Mouse (Mus musculus): ENCODE measurements around the gene Dctn2. TPM values are rescaled to one million over a fixed set of nuclear protein-coding genes. Genes with fewer than 3 reads are reported as not detected.
A peak's percentile ranks its signal among the peaks of the same experiment; 100 is the strongest.

Dctn2 gene
- total and polyA plus RNA-seq, 3 experiments: 240 to 297 TPM; not detected in 1

GRCm38 (mm10) chr10:127265727-127266111 is 449 bp upstream of the Dctn2 start (continued):
- no peak for TF ChIP-seq POLR2AphosphoS5 (IDR thresholded peaks at IDR 0.05; ENCODE audit: borderline replicate concordance, low read depth, low read length)

- peaks cover 5 to 12% of the 10 kb centered on the region in 2 experiments; a peak in 3 of 4 replicates for H3K36me3 ChIP-seq (ENCODE audit: control insufficient read depth in 1 of 2, insufficient read depth in 2 of 2, low read length in 2 of 2)
- H3K79me2 ChIP-seq (ENCODE audit: control insufficient read depth, insufficient read depth, low read length, poor library complexity): peaks cover 20% of the 10 kb centered on the region
- peak; percentile 14 for DNase-seq (ENCODE audit: low read depth, low spot score)
- H3K27me3 ChIP-seq (ENCODE audit: control insufficient read depth in 1 of 2, insufficient read depth in 2 of 2, low read length in 2 of 2): no peaks in the 10 kb centered on the region
- peak overlapping the region; percentile 69 to 84 for H3K4me3 ChIP-seq (ENCODE audit: control insufficient read depth in 1 of 2, insufficient read depth in 1 of 2, low read depth in 2 of 2, low read length in 2 of 2)
- peaks cover 0 to 12% of the 10 kb centered on the region in 2 experiments for H3K4me1 ChIP-seq (ENCODE audit: control insufficient read depth in 1 of 2, insufficient read depth in 2 of 2, low read length in 2 of 2)
- H3K9me3 ChIP-seq (replicated peaks; ENCODE audit: insufficient read depth, low read length): no peaks in the 10 kb centered on the region
- H3K9ac ChIP-seq (ENCODE audit: control insufficient read depth, low read depth, low read length, poor library complexity, severe bottlenecking): peak overlapping the region; percentile 95
- H3K27ac ChIP-seq (ENCODE audit: control insufficient read depth, low read depth, low read length): no peak overlapping the region
- TF ChIP-seq USF1 (IDR thresholded peaks at IDR 0.05; ENCODE audit: low read depth, low read length): no peak
- no peak for TF ChIP-seq ELF1 (IDR thresholded peaks at IDR 0.05; ENCODE audit: low read depth, low read length)
- TF ChIP-seq GABPA (IDR thresholded peaks at IDR 0.05; ENCODE audit: low read depth, low read length): no peak
- no peak for TF ChIP-seq ZC3H11A (IDR thresholded peaks at IDR 0.05; ENCODE audit: low read depth, low read length)
- no peak for TF ChIP-seq HCFC1 (IDR thresholded peaks at IDR 0.05; ENCODE audit: low read depth, low read length)
- TF ChIP-seq BHLHE40 (IDR thresholded peaks at IDR 0.05; ENCODE audit: borderline replicate concordance, low read depth, low read length): no peak
- no peak for TF ChIP-seq USF2 (IDR thresholded peaks at IDR 0.05; ENCODE audit: borderline replicate concordance in 1 of 2, insufficient read depth in 1 of 2, low read depth in 1 of 2, low read length in 2 of 2)
- TF ChIP-seq GATA1 (IDR thresholded peaks at IDR 0.05; ENCODE audit: low read depth, low read length): no peak
- no peak for TF ChIP-seq EP300 (IDR thresholded peaks at IDR 0.05; ENCODE audit: low read depth in 1 of 2, low read length in 2 of 2)
- no peak for TF ChIP-seq NELFE (IDR thresholded peaks at IDR 0.05; ENCODE audit: low read depth, low read length)
- TF ChIP-seq MYB (IDR thresholded peaks at IDR 0.05; ENCODE audit: low read depth, low read length): no peak
- no peak for TF ChIP-seq MAX (IDR thresholded peaks at IDR 0.05; ENCODE audit: low read length)
- TF ChIP-seq ETS1 (IDR thresholded peaks at IDR 0.05; ENCODE audit: low read depth, low read length): no peak
- TF ChIP-seq CTCF (IDR thresholded peaks at IDR 0.05 in 2 of 3, conservative IDR thresholded peaks at IDR 0.05 in 1 of 3; ENCODE audit: control insufficient read depth in 1 of 3, insufficient read depth in 1 of 3, low read depth in 2 of 3, low read length in 3 of 3, poor library complexity in 1 of 3, severe bottlenecking in 1 of 3): no peak
- no peak for TF ChIP-seq SIN3A (IDR thresholded peaks at IDR 0.05; ENCODE audit: low read length)
- TF ChIP-seq TBP (IDR thresholded peaks at IDR 0.05; ENCODE audit: low read depth, low read length): no peak
Measured at GRCm38 (mm10) chr10:127267318-127267717, 1.1 kb downstream of the Dctn2 start.

- H3K4me3 ChIP-seq (ENCODE audit: control insufficient read depth in 1 of 2, insufficient read depth in 1 of 2, low read depth in 2 of 2, low read length in 2 of 2): no peak overlapping the region
- no peak overlapping the region for H3K9ac ChIP-seq (ENCODE audit: control insufficient read depth, low read depth, low read length, poor library complexity, severe bottlenecking)
- DNase-seq (ENCODE audit: low read depth, low spot score): peak; percentile 27
- no peaks in the 10 kb centered on the region for H3K9me3 ChIP-seq (replicated peaks; ENCODE audit: insufficient read depth, low read length)
- no peaks in the 10 kb centered on the region for H3K27me3 ChIP-seq (ENCODE audit: control insufficient read depth in 1 of 2, insufficient read depth in 2 of 2, low read length in 2 of 2)
- peaks cover 0 to 6% of the 10 kb centered on the region in 2 experiments; a peak in 3 of 4 replicates for H3K4me1 ChIP-seq (ENCODE audit: control insufficient read depth in 1 of 2, insufficient read depth in 2 of 2, low read length in 2 of 2)
- TF ChIP-seq POLR2AphosphoS5 (IDR thresholded peaks at IDR 0.05; ENCODE audit: borderline replicate concordance, low read depth, low read length) (no peak), ZKSCAN1 (IDR thresholded peaks at IDR 0.05; ENCODE audit: low read depth, low read length) (no peak), UBTF (IDR thresholded peaks at IDR 0.05; ENCODE audit: borderline replicate concordance, insufficient read depth, low read depth, low read length) (no peak), CHD1 (IDR thresholded peaks at IDR 0.05; ENCODE audit: low read depth, low read length) (no peak), GATA1 (IDR thresholded peaks at IDR 0.05; ENCODE audit: low read depth, low read length) (no peak), MXI1 (IDR thresholded peaks at IDR 0.05; ENCODE audit: low read depth, low read length) (no peak), ZNF384 (IDR thresholded peaks at IDR 0.05; ENCODE audit: low read depth, low read length) (no peak), MAX (IDR thresholded peaks at IDR 0.05; ENCODE audit: low read length) (no peak), JUND (IDR thresholded peaks at IDR 0.05; ENCODE audit: low read depth, low read length) (no peak), RAD21 (IDR thresholded peaks at IDR 0.05; ENCODE audit: low read depth, low read length) (no peak), TCF12 (IDR thresholded peaks at IDR 0.05; ENCODE audit: low read depth, low read length) (no peak), MAZ (IDR thresholded peaks at IDR 0.05; ENCODE audit: low read depth, low read length) (no peak), SIN3A (IDR thresholded peaks at IDR 0.05; ENCODE audit: low read length) (no peak), ZC3H11A (IDR thresholded peaks at IDR 0.05; ENCODE audit: low read depth, low read length) (no peak), TAL1 (IDR thresholded peaks at IDR 0.05; ENCODE audit: low read length) (no peak), ELF1 (IDR thresholded peaks at IDR 0.05; ENCODE audit: low read depth, low read length) (no peak), USF2 (IDR thresholded peaks at IDR 0.05; ENCODE audit: borderline replicate concordance in 1 of 2, insufficient read depth in 1 of 2, low read depth in 1 of 2, low read length in 2 of 2) (no peak), CTCF (IDR thresholded peaks at IDR 0.05 in 2 of 3, conservative IDR thresholded peaks at IDR 0.05 in 1 of 3; ENCODE audit: control insufficient read depth in 1 of 3, insufficient read depth in 1 of 3, low read depth in 2 of 3, low read length in 3 of 3, poor library complexity in 1 of 3, severe bottlenecking in 1 of 3) (no peak), KAT2A (conservative IDR thresholded peaks at IDR 0.05; ENCODE audit: low read depth, low read length) (no peak)
- no peak overlapping the region for H3K27ac ChIP-seq (ENCODE audit: control insufficient read depth, low read depth, low read length)
- peaks cover 31% of the 10 kb centered on the region for H3K79me2 ChIP-seq (ENCODE audit: control insufficient read depth, insufficient read depth, low read length, poor library complexity)
- peaks cover 5 to 10% of the 10 kb centered on the region in 2 experiments; a peak in 3 of 4 replicates for H3K36me3 ChIP-seq (ENCODE audit: control insufficient read depth in 1 of 2, insufficient read depth in 2 of 2, low read length in 2 of 2)
Measured at GRCm38 (mm10) chr10:127268401-127268800, 2.2 kb downstream of the Dctn2 start.

Data from MEL (cell line).